Mouse (Mus musculus): ENCODE measurements around the gene Prcc. TPM values are rescaled to one million over a fixed set of nuclear protein-coding genes. Genes with fewer than 3 reads are reported as not detected.

Gene Prcc
- polyA plus RNA-seq, 1 experiment = 56.5 TPM

GRCm38 (mm10) chr3:87924996-87925395, 39.6 kb upstream of the Prcc start:
- no peak overlapping the region for H3K4me3 ChIP-seq (replicated peaks; ENCODE audit: control insufficient read depth, low read depth, low read length)
- TF ChIP-seq POLR2A (IDR thresholded peaks at IDR 0.05; ENCODE audit: borderline replicate concordance, control insufficient read depth, low read depth, low read length) (no peak), CTCF (IDR thresholded peaks at IDR 0.05; ENCODE audit: control insufficient read depth, insufficient read depth, low read length) (no peak)
- peaks cover 1% of the 10 kb centered on the region; the same call in 1 of the 2 replicates for H3K4me1 ChIP-seq (ENCODE audit: control insufficient read depth, insufficient read depth, low read length)
- WGBS = 91% methylated on average over 7 of the region's 7 CpGs
- H3K27ac ChIP-seq (ENCODE audit: control insufficient read depth, insufficient read depth, low read depth, low read length, poor library complexity) = no peak overlapping the region

GRCm38 (mm10) chr3:87920270-87920943, 35.0 kb upstream of the Prcc start:
- H3K4me1 ChIP-seq (ENCODE audit: control insufficient read depth, insufficient read depth, low read length) = no peaks in the 10 kb centered on the region; the same call in 1 of the 2 replicates
- TF ChIP-seq POLR2A (IDR thresholded peaks at IDR 0.05; ENCODE audit: borderline replicate concordance, control insufficient read depth, low read depth, low read length) = no peak
- no peak for TF ChIP-seq CTCF (IDR thresholded peaks at IDR 0.05; ENCODE audit: control insufficient read depth, insufficient read depth, low read length)
- no peak overlapping the region for H3K27ac ChIP-seq (ENCODE audit: control insufficient read depth, insufficient read depth, low read depth, low read length, poor library complexity)
- no peak overlapping the region for H3K4me3 ChIP-seq (replicated peaks; ENCODE audit: control insufficient read depth, low read depth, low read length)
- WGBS = 51% methylated on average over 9 of the region's 9 CpGs

- Histone ChIP-seq H3K4me1 (ENCODE audit: control insufficient read depth, insufficient read depth, low read length) (no peaks in the 10 kb centered on the region; the same call in 1 of the 2 replicates), H3K27ac (ENCODE audit: control insufficient read depth, insufficient read depth, low read depth, low read length, poor library complexity) (peak within 1 kb of the TSS; percentile 52), H3K4me3 (replicated peaks; ENCODE audit: control insufficient read depth, low read depth, low read length) (peak within 1 kb of the TSS; percentile 94)
- TF ChIP-seq CTCF (IDR thresholded peaks at IDR 0.05; ENCODE audit: control insufficient read depth, insufficient read depth, low read length) = no peak
- TF ChIP-seq POLR2A (IDR thresholded peaks at IDR 0.05; ENCODE audit: borderline replicate concordance, control insufficient read depth, low read depth, low read length) = no peak
- under 1% methylated on average over 30 of the region's 30 CpGs for WGBS
These were observed 34.1 kb upstream of the Prcc start, which contains the start of gene Mrpl24 for GRCm38 (mm10) chr3:87919336-87920108. Gene Mrpl24, plus strand, starts transcription at chr3:87919506.

- TF ChIP-seq POLR2A (IDR thresholded peaks at IDR 0.05; ENCODE audit: borderline replicate concordance, control insufficient read depth, low read depth, low read length) = no peak
- TF ChIP-seq CTCF (IDR thresholded peaks at IDR 0.05; ENCODE audit: control insufficient read depth, insufficient read depth, low read length) = no peak
- Histone ChIP-seq H3K27ac (ENCODE audit: control insufficient read depth, insufficient read depth, low read depth, low read length, poor library complexity) (no peak overlapping the region), H3K4me3 (replicated peaks; ENCODE audit: control insufficient read depth, low read depth, low read length) (no peak overlapping the region), H3K4me1 (ENCODE audit: control insufficient read depth, insufficient read depth, low read length) (no peaks in the 10 kb centered on the region; the same call in 1 of the 2 replicates)
- 90% methylated on average over 1 of the region's 1 CpGs for WGBS
These were observed 33.1 kb upstream of the Prcc start for GRCm38 (mm10) chr3:87918551-87918950.

- H3K27ac ChIP-seq (ENCODE audit: control insufficient read depth, insufficient read depth, low read depth, low read length, poor library complexity) = no peak overlapping the region
These were observed 31.6 kb upstream of the Prcc start for GRCm38 (mm10) chr3:87916990-87917389.

GRCm38 (mm10) chr3:87913891-87914290, 28.5 kb upstream of the Prcc start:
- TF ChIP-seq CTCF (IDR thresholded peaks at IDR 0.05; ENCODE audit: control insufficient read depth, insufficient read depth, low read length) = no peak
- no peak for TF ChIP-seq POLR2A (IDR thresholded peaks at IDR 0.05; ENCODE audit: borderline replicate concordance, control insufficient read depth, low read depth, low read length)
- H3K27ac ChIP-seq (ENCODE audit: control insufficient read depth, insufficient read depth, low read depth, low read length, poor library complexity) = no peak overlapping the region

More at GRCm38 (mm10) chr3:87916990-87917389, 31.6 kb upstream of the Prcc start:
- Histone ChIP-seq H3K4me1 (ENCODE audit: control insufficient read depth, insufficient read depth, low read length) (no peaks in the 10 kb centered on the region; the same call in 1 of the 2 replicates), H3K4me3 (replicated peaks; ENCODE audit: control insufficient read depth, low read depth, low read length) (no peak overlapping the region)
- WGBS = 87% methylated on average over 1 of the region's 1 CpGs
- no peak for TF ChIP-seq POLR2A (IDR thresholded peaks at IDR 0.05; ENCODE audit: borderline replicate concordance, control insufficient read depth, low read depth, low read length)
- TF ChIP-seq CTCF (IDR thresholded peaks at IDR 0.05; ENCODE audit: control insufficient read depth, insufficient read depth, low read length) = no peak

GRCm38 (mm10) chr3:87913491-87913890, 28.1 kb upstream of the Prcc start:
- 81% methylated on average over 7 of the region's 7 CpGs for WGBS
- Histone ChIP-seq H3K27ac (ENCODE audit: control insufficient read depth, insufficient read depth, low read depth, low read length, poor library complexity) (no peak overlapping the region), H3K4me3 (replicated peaks; ENCODE audit: control insufficient read depth, low read depth, low read length) (no peak overlapping the region), H3K4me1 (ENCODE audit: control insufficient read depth, insufficient read depth, low read length) (peaks cover 4% of the 10 kb centered on the region)
- TF ChIP-seq POLR2A (IDR thresholded peaks at IDR 0.05; ENCODE audit: borderline replicate concordance, control insufficient read depth, low read depth, low read length) (no peak), CTCF (IDR thresholded peaks at IDR 0.05; ENCODE audit: control insufficient read depth, insufficient read depth, low read length) (no peak)

More at GRCm38 (mm10) chr3:87913891-87914290, 28.5 kb upstream of the Prcc start:
- Histone ChIP-seq H3K4me3 (replicated peaks; ENCODE audit: control insufficient read depth, low read depth, low read length) (no peak overlapping the region), H3K4me1 (ENCODE audit: control insufficient read depth, insufficient read depth, low read length) (peaks cover 4% of the 10 kb centered on the region)
- WGBS = 80% methylated on average over 10 of the region's 10 CpGs

GRCm38 (mm10) chr3:87910573-87911141, 25.2 kb upstream of the Prcc start:
- peak overlapping the region; percentile 55 for H3K4me3 ChIP-seq (replicated peaks; ENCODE audit: control insufficient read depth, low read depth, low read length)
- 17% methylated on average over 12 of the region's 12 CpGs for WGBS
- peaks cover 4% of the 10 kb centered on the region for H3K4me1 ChIP-seq (ENCODE audit: control insufficient read depth, insufficient read depth, low read length)
- H3K27ac ChIP-seq (ENCODE audit: control insufficient read depth, insufficient read depth, low read depth, low read length, poor library complexity) = no peak overlapping the region
- TF ChIP-seq CTCF (IDR thresholded peaks at IDR 0.05; ENCODE audit: control insufficient read depth, insufficient read depth, low read length) = no peak
- no peak for TF ChIP-seq POLR2A (IDR thresholded peaks at IDR 0.05; ENCODE audit: borderline replicate concordance, control insufficient read depth, low read depth, low read length)

Data from bone marrow, adult 2 months (tissue).